13 mouse cellular contexts compared by ENCODE assay signal in genomic region chr10:20398224-20398623, GRCm38 (mm10). TPM values are rescaled to one million over a fixed set of nuclear protein-coding genes. Genes with fewer than 3 reads are reported as not detected.
DNase-seq lines count a peak whose midpoint lies in the region; ATAC-seq and TF ChIP-seq lines count a peak whose summit lies in the region.
"Had no signal": no experiment of that assay in that cellular context is flagged by ENCODE, and none has a peak within 500 bp of the region (broad histone marks: within the 10 kb centered on the region; RNA-seq: fewer than 3 reads in every experiment).

No protein-coding gene starts in this region.

- no peak overlapping the region for H3K9ac ChIP-seq in intestine, embryonic 14.5 days (ENCODE audit: low read length)
- no peak overlapping the region for H3K9ac ChIP-seq in intestine, embryonic 15.5 days

- H3K27ac ChIP-seq in intestine, embryonic 14.5 days (ENCODE audit: low read depth): peak overlapping the region; percentile 57; the same call in 1 of the 2 replicates
- H3K27ac ChIP-seq in intestine, embryonic 15.5 days: no peak overlapping the region
- H3K27ac ChIP-seq in bone marrow macrophage, adult 2 months (ENCODE audit: insufficient read depth, low read depth, low read length): no peak overlapping the region
- H3K27ac ChIP-seq in hindbrain, embryonic 10.5 days: no peak overlapping the region
- H3K27ac ChIP-seq: kidney, postnatal 0 days had no signal

- H3K4me1 ChIP-seq in intestine, embryonic 14.5 days (replicated peaks; ENCODE audit: control insufficient read depth, insufficient read depth, low read length): peaks cover 22% of the 10 kb centered on the region
- H3K4me1 ChIP-seq in intestine, embryonic 15.5 days (replicated peaks): peaks cover 7% of the 10 kb centered on the region
- 0 out of 2 replicates have a peak, but pooled peaks cover 2% of the 10 kb centered on the region for H3K4me1 ChIP-seq in bone marrow macrophage, adult 2 months (ENCODE audit: control insufficient read depth, insufficient read depth, low read length)
- H3K4me1 ChIP-seq in hindbrain, embryonic 10.5 days (replicated peaks): no peaks in the 10 kb centered on the region; the same call in 1 of the 2 replicates

- TF ChIP-seq CTCF in bone marrow macrophage, adult 2 months (IDR thresholded peaks at IDR 0.05; ENCODE audit: low read depth, low read length): no peak

- TF ChIP-seq POLR2A in bone marrow macrophage, adult 2 months (IDR thresholded peaks at IDR 0.05; ENCODE audit: borderline replicate concordance, low read depth, low read length): no peak

- no peaks in the 10 kb centered on the region for H3K9me3 ChIP-seq in intestine, embryonic 14.5 days (ENCODE audit: control insufficient read depth, low read length)
- H3K9me3 ChIP-seq in intestine, embryonic 15.5 days: no peaks in the 10 kb centered on the region
- no peaks in the 10 kb centered on the region for H3K9me3 ChIP-seq in hindbrain, embryonic 10.5 days
- H3K9me3 ChIP-seq: G1E had no signal

- H3K27me3 ChIP-seq in intestine, embryonic 14.5 days (replicated peaks; ENCODE audit: control insufficient read depth, insufficient read depth, low read length): no peaks in the 10 kb centered on the region
- H3K27me3 ChIP-seq in intestine, embryonic 15.5 days (replicated peaks): no peaks in the 10 kb centered on the region
- no peaks in the 10 kb centered on the region for H3K27me3 ChIP-seq in hindbrain, embryonic 10.5 days (ENCODE audit: insufficient read depth, poor library complexity, severe bottlenecking)

- H3K36me3 ChIP-seq in intestine, embryonic 14.5 days (ENCODE audit: control insufficient read depth, insufficient read depth, low read length): no peaks in the 10 kb centered on the region
- H3K36me3 ChIP-seq in intestine, embryonic 15.5 days: no peaks in the 10 kb centered on the region
- no peaks in the 10 kb centered on the region for H3K36me3 ChIP-seq in hindbrain, embryonic 10.5 days
- H3K36me3 ChIP-seq: G1E had no signal

- H3K4me2 ChIP-seq in intestine, embryonic 14.5 days (ENCODE audit: low read length): peak overlapping the region; percentile 7; the same call in 1 of the 2 replicates
- H3K4me2 ChIP-seq in intestine, embryonic 15.5 days (replicated peaks): no peak overlapping the region

- ATAC-seq in intestine, embryonic 14.5 days (replicated peaks; ENCODE audit: low FRiP score, low TSS enrichment, low read depth): no peak
- no peak for ATAC-seq in intestine, embryonic 15.5 days
- peak; percentile 81 for ATAC-seq in monocyte, adult 5-6 weeks (replicated peaks; ENCODE audit: insufficient number of reproducible peaks, low FRiP score, low TSS enrichment, poor library complexity, severe bottlenecking)

- H3K4me3 ChIP-seq in intestine, embryonic 14.5 days (ENCODE audit: low read depth, low read length): no peak overlapping the region
- H3K4me3 ChIP-seq in intestine, embryonic 15.5 days (replicated peaks): no peak overlapping the region
- H3K4me3 ChIP-seq in bone marrow macrophage, adult 2 months (ENCODE audit: insufficient read depth, low read length): peak overlapping the region; percentile 18; the same call in 1 of the 2 replicates
- no peak overlapping the region for H3K4me3 ChIP-seq in hindbrain, embryonic 10.5 days
- H3K4me3 ChIP-seq: erythroblast, embryonic 14.5 days had no signal

- no peak for DNase-seq in intestine, embryonic 14.5 days (ENCODE audit: low spot score)
- peak; percentile 20 for DNase-seq in CD4-positive helper T cell, adult 2 months (ENCODE audit: low read depth, low spot score)
- DNase-seq in hindbrain, embryonic 10.5 days (ENCODE audit: low spot score): no peak
- DNase-seq in testis, postnatal 14 days (ENCODE audit: low spot score): no peak
- DNase-seq: adrenal gland, postnatal 25 days; cerebellum, postnatal 14 days; gastrocnemius, postnatal 25 days had no signal

- 47% methylated on average over 6 of the region's 6 CpGs for WGBS in intestine, embryonic 14.5 days
- WGBS in intestine, embryonic 15.5 days: 47% methylated on average over 6 of the region's 6 CpGs
- 89% methylated on average over 6 of the region's 6 CpGs for WGBS in hindbrain, embryonic 10.5 days

RNA-seq across cellular contexts. Expression of gene Mtfr2, which starts 50.7 kb away (rescaled TPM):
- 2.6 and 2.7 TPM in 2 replicates for polyA plus RNA-seq in intestine, embryonic 14.5 days (2014; fragmentation: Nextera tagmentation; extraction: Ambion mirVana)
- 1.7 and 2.2 TPM in 2 replicates for polyA plus RNA-seq in intestine, embryonic 15.5 days (2015; fragmentation: Nextera tagmentation; extraction: Ambion mirVana)
- polyA plus RNA-seq in bone marrow macrophage, adult 2 months (2012; ENCODE audit: insufficient read depth, insufficient read length, missing spikeins): 9.0 and 9.4 TPM in 2 replicates
- 0.48 to 0.87 TPM in 2 of 3 replicates, not detected in the other for total RNA-seq in monocyte, adult 5-6 weeks (2017)
- 2.7 and 4.3 TPM in 2 replicates for polyA plus RNA-seq in hindbrain, embryonic 10.5 days (2016; fragmentation: Nextera tagmentation; extraction: Ambion mirVana)
- total RNA-seq: gastrocnemius, postnatal 25 days had no signal
